In the genomic region with DNA sequence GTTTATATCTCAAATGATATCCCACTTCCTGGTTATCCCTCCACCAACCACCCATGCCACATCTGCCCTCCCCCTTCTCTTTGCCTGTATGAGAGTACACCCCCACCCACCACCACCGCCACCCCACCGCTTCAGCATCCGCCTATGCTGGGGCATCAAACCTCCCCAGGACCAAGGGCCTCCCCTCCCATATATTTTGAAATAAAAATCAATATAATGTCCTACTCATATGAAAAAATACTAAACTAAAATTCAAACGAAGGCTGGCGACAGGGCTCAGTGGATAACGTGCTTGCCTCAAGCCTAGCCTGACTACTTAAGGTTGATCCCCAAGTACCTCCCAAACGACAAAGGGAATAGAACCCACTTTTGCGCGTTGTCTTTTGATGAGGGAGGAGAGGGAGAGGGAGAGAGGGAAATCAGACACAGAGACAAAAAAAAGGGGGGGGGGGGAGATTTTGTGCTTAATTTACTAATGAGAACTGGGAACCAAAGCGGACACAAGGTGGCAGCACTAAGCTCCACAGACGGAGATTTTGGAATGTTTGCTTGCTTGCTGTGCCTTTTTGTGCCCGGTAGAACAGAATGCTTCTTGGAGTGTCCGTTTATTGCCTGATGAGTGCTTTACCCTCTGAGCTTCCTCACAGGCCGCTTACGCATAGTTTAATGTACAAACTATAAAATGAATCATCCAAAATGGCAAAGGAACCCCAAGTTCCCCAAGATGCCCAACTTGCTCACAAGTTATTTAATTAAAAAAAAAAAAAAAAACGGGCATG, we compare ENCODE assay signal across 8 mouse cellular contexts. TPM values are rescaled to one million over a fixed set of nuclear protein-coding genes. Genes with fewer than 3 reads are reported as not detected.
DNase-seq lines count a peak whose midpoint lies in the region; ATAC-seq and TF ChIP-seq lines count a peak whose summit lies in the region.

No protein-coding gene starts in this region.

- peak; percentile 95 for DNase-seq in 416B (ENCODE audit: low read depth)
- peak; percentile 49 for DNase-seq in adrenal gland, adult 8-10 months
- peak; percentile 79 for DNase-seq in embryo, embryonic 9.5 days (ENCODE audit: extremely low spot score)
- DNase-seq in limb, embryonic 11.5 days (ENCODE audit: low spot score): peak; percentile 83
- DNase-seq in spleen, adult 18-20 months: peak; percentile 54 to 77

- no peaks in the 10 kb centered on the region for H3K27me3 ChIP-seq in intestine, postnatal 0 days (replicated peaks; ENCODE audit: control insufficient read depth, insufficient read depth, low read length)
- H3K27me3 ChIP-seq in limb, embryonic 11.5 days (ENCODE audit: control insufficient read depth, insufficient read depth, low read length): no peaks in the 10 kb centered on the region
- H3K27me3 ChIP-seq in midbrain, embryonic 12.5 days: no peaks in the 10 kb centered on the region

- H3K27ac ChIP-seq in intestine, postnatal 0 days (ENCODE audit: low read depth, low read length): no peak overlapping the region
- no peak overlapping the region for H3K27ac ChIP-seq in limb, embryonic 11.5 days (replicated peaks; ENCODE audit: low read depth, low read length)
- H3K27ac ChIP-seq in midbrain, embryonic 12.5 days (replicated peaks): no peak overlapping the region

- WGBS in intestine, postnatal 0 days: 10% methylated on average over 16 of the region's 16 CpGs
- 8% methylated on average over 16 of the region's 16 CpGs for WGBS in limb, embryonic 11.5 days
- WGBS in midbrain, embryonic 12.5 days: 10% methylated on average over 16 of the region's 16 CpGs

- peak overlapping the region; percentile 55 for H3K4me2 ChIP-seq in intestine, postnatal 0 days (replicated peaks; ENCODE audit: low read depth)
- H3K4me2 ChIP-seq in limb, embryonic 11.5 days (ENCODE audit: low read depth, severe bottlenecking): peak overlapping the region; percentile 48
- peak overlapping the region; percentile 55 for H3K4me2 ChIP-seq in midbrain, embryonic 12.5 days (replicated peaks)

- no peaks in the 10 kb centered on the region for H3K4me1 ChIP-seq in intestine, postnatal 0 days (replicated peaks; ENCODE audit: control insufficient read depth, insufficient read depth, low read length)
- no peaks in the 10 kb centered on the region for H3K4me1 ChIP-seq in limb, embryonic 11.5 days (ENCODE audit: control insufficient read depth, insufficient read depth, low read length)
- no peaks in the 10 kb centered on the region for H3K4me1 ChIP-seq in midbrain, embryonic 12.5 days

- H3K4me3 ChIP-seq in intestine, postnatal 0 days (ENCODE audit: low read depth, low read length): peak overlapping the region; percentile 22
- H3K4me3 ChIP-seq in limb, embryonic 11.5 days (ENCODE audit: low read depth, low read length): peak overlapping the region; percentile 26
- peak overlapping the region; percentile 43 for H3K4me3 ChIP-seq in midbrain, embryonic 12.5 days

- H3K9me3 ChIP-seq in intestine, postnatal 0 days (ENCODE audit: control insufficient read depth): no peaks in the 10 kb centered on the region
- no peaks in the 10 kb centered on the region for H3K9me3 ChIP-seq in limb, embryonic 11.5 days (ENCODE audit: control insufficient read depth, low read length)
- no peaks in the 10 kb centered on the region for H3K9me3 ChIP-seq in midbrain, embryonic 12.5 days

- peak; percentile 49 for ATAC-seq in granulocyte monocyte progenitor cell, adult 5-6 weeks (replicated peaks; ENCODE audit: poor library complexity, severe bottlenecking)
- ATAC-seq in intestine, postnatal 0 days: no peak
- peak; percentile 51; the same call in 1 of the 2 replicates for ATAC-seq in limb, embryonic 11.5 days (ENCODE audit: insufficient number of reproducible peaks, low FRiP score, low TSS enrichment, low read depth)
- ATAC-seq in midbrain, embryonic 12.5 days (ENCODE audit: low FRiP score, low read depth): peak; percentile 82

- H3K36me3 ChIP-seq in intestine, postnatal 0 days (ENCODE audit: control insufficient read depth, insufficient read depth): no peaks in the 10 kb centered on the region
- H3K36me3 ChIP-seq in limb, embryonic 11.5 days (ENCODE audit: control insufficient read depth, insufficient read depth, low read length): no peaks in the 10 kb centered on the region
- no peaks in the 10 kb centered on the region for H3K36me3 ChIP-seq in midbrain, embryonic 12.5 days

- no peak overlapping the region for H3K9ac ChIP-seq in intestine, postnatal 0 days (ENCODE audit: low read depth, low read length)
- H3K9ac ChIP-seq in limb, embryonic 11.5 days (ENCODE audit: low read length): peak overlapping the region; percentile 12; the same call in 1 of the 2 replicates
- peak overlapping the region; percentile 54; the same call in 1 of the 2 replicates for H3K9ac ChIP-seq in midbrain, embryonic 12.5 days (replicated peaks)

- peak; percentile 80 for TF ChIP-seq CTCF in intestine, postnatal 0 days (IDR thresholded peaks at IDR 0.05; ENCODE audit: low read depth)

RNA-seq across cellular contexts. Expression of a gene that starts 11.6 kb away (rescaled TPM):
- total RNA-seq in adrenal gland, adult 8-10 months (2022): 100 to 1,000 TPM; 568 to 660 (median 629) TPM
- total RNA-seq in granulocyte monocyte progenitor cell, adult 5-6 weeks (2014; fragmentation: Nextera tagmentation): 2,229 and 2,435 TPM in 2 replicates
- total RNA-seq in granulocyte monocyte progenitor cell, adult 5-6 weeks (2017): 1,577 and 1,773 TPM in 2 replicates
- polyA plus RNA-seq in intestine, postnatal 0 days (2015; fragmentation: Nextera tagmentation; extraction: Ambion mirVana): 435 and 447 TPM in 2 replicates
- polyA plus RNA-seq in limb, embryonic 11.5 days (2014; fragmentation: Nextera tagmentation; extraction: Ambion mirVana): 805 and 864 TPM in 2 replicates
- 503 and 506 TPM in 2 replicates for polyA plus RNA-seq in midbrain, embryonic 12.5 days (2016; fragmentation: Nextera tagmentation; extraction: Ambion mirVana)

RNA-seq across cellular contexts. Expression of a gene that starts 28.7 kb away (rescaled TPM):
- 10 to 100 TPM; 35.5 to 69.9 (median 49.8) TPM for total RNA-seq in adrenal gland, adult 8-10 months (2022)
- total RNA-seq in granulocyte monocyte progenitor cell, adult 5-6 weeks (2014; fragmentation: Nextera tagmentation): 17.1 and 24.2 TPM in 2 replicates
- total RNA-seq in granulocyte monocyte progenitor cell, adult 5-6 weeks (2017): 39.4 and 50.8 TPM in 2 replicates
- 4.0 and 4.2 TPM in 2 replicates for polyA plus RNA-seq in intestine, postnatal 0 days (2015; fragmentation: Nextera tagmentation; extraction: Ambion mirVana)
- 5.7 TPM in 2 replicates for polyA plus RNA-seq in limb, embryonic 11.5 days (2014; fragmentation: Nextera tagmentation; extraction: Ambion mirVana)
- 5.4 and 6.2 TPM in 2 replicates for polyA plus RNA-seq in midbrain, embryonic 12.5 days (2016; fragmentation: Nextera tagmentation; extraction: Ambion mirVana)

RNA-seq across cellular contexts. Expression of a gene that starts 37.4 kb away (rescaled TPM):
- total RNA-seq in adrenal gland, adult 8-10 months (2022): 10 to 100 TPM; 10.1 to 14.9 (median 10.9) TPM
- total RNA-seq in granulocyte monocyte progenitor cell, adult 5-6 weeks (2014; fragmentation: Nextera tagmentation): not detected in 2 replicates
- total RNA-seq in granulocyte monocyte progenitor cell, adult 5-6 weeks (2017): 0.30 and 0.41 TPM in 2 replicates
- 0.38 and 0.56 TPM in 2 replicates for polyA plus RNA-seq in intestine, postnatal 0 days (2015; fragmentation: Nextera tagmentation; extraction: Ambion mirVana)
- polyA plus RNA-seq in limb, embryonic 11.5 days (2014; fragmentation: Nextera tagmentation; extraction: Ambion mirVana): 0.25 and 0.41 TPM in 2 replicates
- 1.3 and 1.4 TPM in 2 replicates for polyA plus RNA-seq in midbrain, embryonic 12.5 days (2016; fragmentation: Nextera tagmentation; extraction: Ambion mirVana)

RNA-seq across cellular contexts. Expression of a gene that starts 38.0 kb away (rescaled TPM):
- total RNA-seq in adrenal gland, adult 8-10 months (2022): 1 to 10 TPM; 2.9 to 3.5 (median 3.3) TPM
- 2.9 and 10.5 TPM in 2 replicates for total RNA-seq in granulocyte monocyte progenitor cell, adult 5-6 weeks (2014; fragmentation: Nextera tagmentation)
- 14.2 and 35.9 TPM in 2 replicates for total RNA-seq in granulocyte monocyte progenitor cell, adult 5-6 weeks (2017)
- polyA plus RNA-seq in intestine, postnatal 0 days (2015; fragmentation: Nextera tagmentation; extraction: Ambion mirVana): 5.0 and 5.3 TPM in 2 replicates
- polyA plus RNA-seq in limb, embryonic 11.5 days (2014; fragmentation: Nextera tagmentation; extraction: Ambion mirVana): 9.4 and 13.5 TPM in 2 replicates
- 7.6 and 8.3 TPM in 2 replicates for polyA plus RNA-seq in midbrain, embryonic 12.5 days (2016; fragmentation: Nextera tagmentation; extraction: Ambion mirVana)
